Mouse (Mus musculus) testis, postnatal 14 days (tissue): ENCODE data around the gene Timeless.
A peak's percentile ranks its signal among the peaks of the same experiment; 100 is the strongest.
"Not testable (repeated sequence)": the region's sequence is repeated elsewhere in the genome, so short reads cannot be mapped to it uniquely, and the experiment has no call there.

Experiments
- DNase-seq: peaks from one replicate; pipeline ENCODE4 v3.0.0; 2021; ENCODE audit warnings: low spot score

Gene Timeless

DNA sequence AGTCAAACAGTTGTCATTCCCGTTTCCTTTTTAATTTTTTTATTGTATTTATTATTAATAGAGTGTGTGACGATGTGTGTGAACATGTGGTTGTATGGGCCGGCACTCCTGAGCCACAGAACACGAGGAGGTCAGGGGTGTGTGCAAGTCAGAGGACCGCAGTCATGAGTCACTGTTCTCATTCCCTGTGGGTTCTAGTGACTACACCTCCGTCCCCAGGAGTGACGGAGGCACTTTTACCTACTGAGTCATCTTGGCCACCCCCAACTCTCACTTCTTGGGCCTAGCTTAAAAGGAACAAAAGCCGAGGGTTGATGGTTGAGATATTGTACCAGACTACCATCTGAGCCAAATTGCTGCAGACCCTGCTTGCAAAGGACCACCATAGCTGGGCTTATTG lies 24.5 kb downstream of the Timeless start:
- no peak for DNase-seq

DNA sequence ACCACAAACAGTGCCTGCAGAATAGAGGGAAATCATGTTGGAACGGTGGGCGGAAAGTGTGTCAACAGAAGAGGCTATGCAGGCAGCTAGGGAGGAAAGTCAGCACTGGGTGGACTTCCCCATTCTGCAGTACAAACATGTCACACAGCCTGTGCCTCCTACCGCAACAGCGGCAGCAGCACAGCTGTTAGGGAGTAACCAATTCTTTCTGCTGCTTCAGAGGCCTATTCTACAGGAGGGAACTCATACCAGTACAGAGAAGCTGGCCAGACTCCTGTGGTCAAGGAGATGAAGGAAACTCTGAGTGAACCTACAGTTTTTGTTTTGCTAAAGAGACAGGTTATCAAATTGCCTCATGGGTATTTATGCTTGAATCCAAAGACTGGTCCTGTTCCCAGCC lies 27.1 kb downstream of the Timeless start:
- DNase-seq = no peak

DNA sequence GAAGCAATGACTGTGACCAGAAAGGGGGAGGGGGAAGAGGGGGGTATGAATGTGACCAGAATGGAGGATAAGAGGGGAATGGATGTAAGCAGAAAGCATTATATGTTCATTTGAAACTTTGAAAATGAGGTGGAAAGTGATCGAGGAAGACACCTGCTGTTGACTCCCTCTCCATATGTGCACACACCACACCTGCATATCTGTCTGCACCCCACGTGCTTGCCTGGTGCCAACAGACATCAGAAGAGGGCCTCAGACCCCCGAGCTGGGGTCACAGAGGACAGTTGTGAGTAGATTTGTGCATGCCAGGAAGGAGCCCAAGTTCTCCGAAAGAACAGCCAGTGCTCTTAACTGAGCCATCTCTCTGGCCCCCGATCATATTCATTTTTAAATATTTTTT lies 28.1 kb downstream of the Timeless start:
- no peak for DNase-seq

DNA sequence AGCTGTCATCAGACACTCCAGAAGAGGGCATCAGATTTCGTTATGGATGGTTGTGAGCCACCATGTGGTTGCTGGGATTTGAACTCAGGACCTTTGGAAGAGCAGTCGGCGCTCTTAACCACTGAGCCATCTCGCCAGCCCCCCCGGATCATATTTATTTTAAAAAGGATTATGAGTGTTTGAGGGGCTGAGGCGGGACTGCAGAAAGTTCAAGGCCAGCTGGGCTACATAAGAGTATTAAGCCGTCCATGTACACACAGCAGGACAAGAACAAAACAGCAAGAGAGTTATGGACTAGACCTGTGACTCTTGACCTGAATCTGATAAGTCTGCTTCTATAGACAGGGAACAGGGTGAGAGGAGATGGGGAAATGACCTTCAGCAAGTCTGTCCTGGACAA lies 28.5 kb downstream of the Timeless start:
- not testable (repeated sequence) for DNase-seq

DNA sequence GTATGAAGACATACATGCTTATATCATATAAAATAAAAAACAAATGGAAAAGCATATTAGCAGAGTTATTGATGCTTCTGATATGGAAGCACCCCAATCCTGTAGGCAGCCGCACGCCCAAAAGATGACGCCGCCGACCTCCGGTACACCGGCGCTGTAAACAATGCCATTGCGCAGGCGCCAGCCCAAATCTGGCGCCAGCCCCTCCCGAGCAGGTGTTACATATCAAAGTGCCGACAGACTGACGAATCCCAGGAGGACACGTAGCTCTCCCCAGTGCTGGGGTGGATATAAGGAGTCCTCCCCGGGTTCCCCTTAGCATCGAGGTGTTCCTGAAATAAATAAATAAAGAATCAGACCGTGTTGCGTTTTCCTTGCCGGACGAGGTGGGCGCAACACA lies 30.4 kb downstream of the Timeless start:
- peak; percentile 77 for DNase-seq

- no peak for DNase-seq
These were observed 31.8 kb downstream of the Timeless start for GRCm38 (mm10) chr10:128263393-128264310.

GRCm38 (mm10) chr10:128268371-128268770 lies 36.5 kb downstream of the Timeless start, which contains the start of gene Apof:
TSS of gene Apof (plus strand) at chr10:128268671.
- DNase-seq = no peak

- DNase-seq = no peak
These were observed 37.5 kb downstream of the Timeless start for GRCm38 (mm10) chr10:128269206-128269910.

DNA sequence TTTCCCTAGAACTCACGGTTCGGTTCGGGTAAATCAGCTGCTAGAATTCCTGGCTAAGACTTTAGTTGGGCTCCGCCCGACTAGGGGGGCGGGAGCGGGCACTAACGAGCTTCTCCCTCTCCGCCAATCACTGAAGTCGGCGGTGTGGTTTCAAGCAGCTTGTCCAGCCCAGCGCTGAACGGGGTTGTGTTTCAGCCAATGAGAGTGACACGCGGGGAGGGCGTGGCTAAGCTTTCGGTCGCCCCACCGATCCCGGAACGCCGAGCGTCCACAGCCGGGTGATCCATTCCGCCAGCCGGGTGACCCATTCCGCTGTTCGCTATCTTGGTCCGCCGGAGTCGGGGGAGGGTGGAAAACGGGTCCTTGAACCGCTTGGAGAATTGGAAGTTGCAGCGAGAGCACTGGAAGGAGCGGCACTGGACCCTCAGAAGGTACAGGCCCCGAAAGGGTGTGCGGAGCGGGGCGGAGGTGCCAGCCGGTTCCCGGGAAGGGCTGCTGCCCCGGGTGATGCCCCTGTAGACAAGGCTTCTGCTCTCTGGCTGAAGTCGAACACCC lies 38.5 kb downstream of the Timeless start, which contains the start of gene Stat2:
TSS of gene Stat2 (plus strand) at position 273 of the 555 bp plus-strand sequence.
- peak; percentile 95 for DNase-seq

DNA sequence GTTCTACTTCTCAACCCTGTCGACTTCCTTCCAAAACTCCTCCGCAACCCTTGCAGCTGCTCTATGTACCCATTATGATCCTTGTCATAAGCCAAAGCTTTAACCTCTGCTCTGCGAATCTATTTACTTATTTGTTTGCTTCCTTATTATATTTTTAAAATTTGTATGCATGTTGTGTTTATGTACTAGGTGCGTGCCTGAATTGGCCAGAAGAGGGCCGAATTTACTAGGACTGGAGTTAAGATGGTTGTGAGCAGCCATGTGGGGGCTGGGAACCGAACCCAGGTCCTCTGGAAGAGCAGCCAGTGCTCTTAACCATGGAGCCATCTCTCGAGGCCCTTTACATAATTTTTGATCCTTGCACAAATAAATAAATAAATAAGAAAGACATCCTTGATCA lies 39.0 kb downstream of the Timeless start:
- no peak for DNase-seq

GRCm38 (mm10) chr10:128271883-128272282 lies 40.0 kb downstream of the Timeless start:
- no peak for DNase-seq

GRCm38 (mm10) chr10:128272819-128273439 lies 41.1 kb downstream of the Timeless start:
- not testable (repeated sequence) for DNase-seq

- DNase-seq = not testable (repeated sequence)
These were observed 43.5 kb downstream of the Timeless start for GRCm38 (mm10) chr10:128275374-128275773.

DNA sequence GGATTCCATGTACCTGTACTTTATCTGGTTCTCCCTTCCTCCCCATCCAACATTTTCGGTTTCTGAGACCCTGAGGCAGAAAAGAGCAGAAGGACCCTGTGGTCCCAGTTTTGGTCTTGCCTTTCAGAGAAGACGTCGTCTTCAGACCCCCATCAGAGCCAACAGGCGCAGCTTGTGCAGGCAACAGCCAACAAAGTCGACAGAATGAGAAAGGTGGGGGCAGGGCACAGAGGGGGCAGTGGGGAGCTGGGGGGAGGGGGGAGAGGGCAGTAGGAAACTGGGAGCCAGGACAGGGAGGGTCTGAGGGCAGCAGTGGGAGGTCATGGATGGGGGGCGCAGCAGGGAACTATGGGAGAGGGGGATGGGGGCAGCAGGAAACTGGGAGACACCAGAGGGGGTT lies 46.3 kb downstream of the Timeless start:
- no peak for DNase-seq

- DNase-seq = no peak
These were observed 49.1 kb downstream of the Timeless start for GRCm38 (mm10) chr10:128280943-128281342.

GRCm38 (mm10) chr10:128281682-128282081 lies 49.8 kb downstream of the Timeless start:
- DNase-seq = no peak

- DNase-seq = no peak
These were observed 51.1 kb downstream of the Timeless start for GRCm38 (mm10) chr10:128282886-128283450.

- DNase-seq = no peak
These were observed 52.0 kb downstream of the Timeless start for GRCm38 (mm10) chr10:128283604-128284579.

DNA sequence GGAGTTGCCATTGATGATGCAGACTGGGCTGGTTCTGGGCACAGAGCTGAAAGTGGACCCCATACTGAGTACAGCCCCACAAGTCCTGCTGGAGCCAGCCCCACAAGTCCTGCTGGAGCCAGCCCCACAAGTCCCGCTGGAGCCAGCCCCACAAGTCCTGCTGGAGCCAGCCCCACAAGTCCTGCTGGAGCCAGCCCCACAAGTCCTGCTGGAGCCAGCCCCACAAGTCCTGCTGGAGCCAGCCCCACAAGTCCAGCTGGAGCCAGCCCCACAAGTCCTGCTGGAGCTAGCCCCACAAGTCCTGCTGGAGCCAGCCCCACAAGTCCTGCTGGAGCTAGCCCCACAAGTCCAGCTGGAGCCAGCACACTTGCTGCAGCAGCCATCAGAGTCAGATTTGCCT lies 58.7 kb downstream of the Timeless start:
- DNase-seq = not testable (repeated sequence)

GRCm38 (mm10) chr10:128296370-128297090 lies 64.7 kb downstream of the Timeless start:
- DNase-seq = no peak
